Mouse (Mus musculus) spleen, adult 2 months (tissue): ENCODE results near the gene Itgb7.

Experiments used
- CTCF ChIP-seq: fragments of 200-500 bp; IDR thresholded peaks from 2 replicates; pipeline ENCODE4 v1.5.1; 2011; ENCODE audit warnings: mild to moderate bottlenecking, inconsistent platforms; ENCODE audit not compliant: insufficient read depth, insufficient read length, insufficient replicate concordance; ENCODE audit errors: extremely low read depth
- POLR2A ChIP-seq: fragments of 200-500 bp; IDR thresholded peaks from 2 replicates; pipeline ENCODE4 v1.6.1; 2011; ENCODE audit warnings: low read depth, low read length, inconsistent platforms

- TF ChIP-seq POLR2A (no peak), CTCF (peak; percentile 76)
These were observed 7.4 kb downstream of the Itgb7 start for GRCm38 (mm10) chr15:102224186-102224991.
